Mouse (Mus musculus) spleen, adult 12 weeks (tissue): Measurements from ENCODE around the gene Zap70.

Source experiments
- DNase-seq: peaks from one replicate; pipeline ENCODE4 v3.0.0; 2022; ENCODE audit warnings: low spot score

The Zap70 gene

GRCm38 (mm10) chr1:36761568-36761967, at the start of gene Zap70:
Gene Zap70 (plus strand): TSS chr1:36761798.
- DNase-seq = no peak

- DNase-seq = no peak
Measured at GRCm38 (mm10) chr1:36714311-36714710, 47.3 kb upstream of the Zap70 start, which contains the start of gene Actr1b. Gene Actr1b (minus strand): TSS chr1:36714422.

GRCm38 (mm10) chr1:36718786-36719185, 42.8 kb upstream of the Zap70 start:
- no peak for DNase-seq

GRCm38 (mm10) chr1:36723146-36724056, 38.2 kb upstream of the Zap70 start:
- no peak for DNase-seq

- DNase-seq = no peak
Measured at GRCm38 (mm10) chr1:36724057-36724431, 37.6 kb upstream of the Zap70 start.

- DNase-seq = peak; percentile 63
Measured at GRCm38 (mm10) chr1:36737300-36737699, 24.3 kb upstream of the Zap70 start.

GRCm38 (mm10) chr1:36739231-36739630, 22.4 kb upstream of the Zap70 start:
- DNase-seq = no peak

- DNase-seq = no peak
Measured at GRCm38 (mm10) chr1:36743046-36743445, 18.6 kb upstream of the Zap70 start.

- peak; percentile 66 for DNase-seq
Measured at GRCm38 (mm10) chr1:36744268-36744944, 17.2 kb upstream of the Zap70 start.

- no peak for DNase-seq
Measured at GRCm38 (mm10) chr1:36745661-36746060, 15.9 kb upstream of the Zap70 start.

- no peak for DNase-seq
Measured at GRCm38 (mm10) chr1:36746452-36746851, 15.1 kb upstream of the Zap70 start.

- DNase-seq = no peak
Measured at GRCm38 (mm10) chr1:36753932-36754675, 7.5 kb upstream of the Zap70 start.

- no peak for DNase-seq
Measured at GRCm38 (mm10) chr1:36758553-36758952, 3.0 kb upstream of the Zap70 start.

GRCm38 (mm10) chr1:36759076-36759475, 2.5 kb upstream of the Zap70 start:
- DNase-seq = no peak

- no peak for DNase-seq
Measured at GRCm38 (mm10) chr1:36760401-36760800, 1.2 kb upstream of the Zap70 start.

GRCm38 (mm10) chr1:36761061-36761460, 537 bp upstream of the Zap70 start:
- no peak for DNase-seq

- no peak for DNase-seq
Measured at GRCm38 (mm10) chr1:36766431-36767205, 5.0 kb downstream of the Zap70 start.

GRCm38 (mm10) chr1:36767321-36767720, 5.7 kb downstream of the Zap70 start:
- DNase-seq = no peak

GRCm38 (mm10) chr1:36768786-36769185, 7.2 kb downstream of the Zap70 start:
- DNase-seq = no peak

- DNase-seq = no peak
Measured at GRCm38 (mm10) chr1:36769951-36770350, 8.4 kb downstream of the Zap70 start.

GRCm38 (mm10) chr1:36770998-36771397, 9.4 kb downstream of the Zap70 start:
- no peak for DNase-seq
